Mouse (Mus musculus) testis, adult 2 months (tissue): ENCODE data around the gene Adam6b.

Experiments used
- CTCF ChIP-seq: fragments of 200-500 bp; IDR thresholded peaks from 2 replicates; pipeline ENCODE4 v1.5.1; 2012; ENCODE audit warnings: low read depth, mild to moderate bottlenecking, inconsistent platforms, low read length, moderate library complexity; ENCODE audit not compliant: control insufficient read depth, insufficient read depth, insufficient replicate concordance
- POLR2A ChIP-seq: fragments of 200-500 bp; IDR thresholded peaks from 2 replicates; pipeline ENCODE4 v1.6.1; 2012; ENCODE audit warnings: low read depth, mild to moderate bottlenecking, inconsistent platforms, low read length, moderate library complexity; ENCODE audit not compliant: control insufficient read depth

GRCm38 (mm10) chr12:113484971-113485485 lies 4.3 kb upstream of the Adam6b start:
- no peak for TF ChIP-seq CTCF
- TF ChIP-seq POLR2A, result no peak
